Mouse (Mus musculus) MEL (cell line): Measurements from ENCODE around the gene Gpc1. TPM values are rescaled to one million over a fixed set of nuclear protein-coding genes. Genes with fewer than 3 reads are reported as not detected.

Experiments used
- DNase-seq: peaks from one replicate; pipeline ENCODE4 v3.0.0; 2011; ENCODE audit warnings: low read depth, low spot score
- H3K27ac ChIP-seq: 2 replicates; pipeline ENCODE4 v1.5.1; 2012; ENCODE audit warnings: low read depth, mild to moderate bottlenecking, control low read depth, low read length, moderate library complexity; ENCODE audit not compliant: control insufficient read depth
- H3K27me3 ChIP-seq, 2 experiments: fragments of 150-350 bp in 1 of 2; sonication (generic) in 1 of 2; 2 replicates each; pipeline ENCODE4 v1.6.1; 2012; ENCODE audit warnings: low read length in 2 of 2, mild to moderate bottlenecking in 2 of 2, improper control_type of control experiment in 1 of 2, moderate library complexity in 1 of 2; ENCODE audit not compliant: insufficient read depth in 2 of 2, control insufficient read depth in 1 of 2
- H3K36me3 ChIP-seq, 2 experiments: 2 replicates each; pipeline ENCODE4 v1.6.1; 2012 to 2014; ENCODE audit warnings: low read length in 2 of 2, improper control_type of control experiment in 1 of 2, inconsistent platforms in 1 of 2, mild to moderate bottlenecking in 1 of 2; ENCODE audit not compliant: insufficient read depth in 2 of 2, control insufficient read depth in 1 of 2
- H3K4me1 ChIP-seq, 2 experiments: fragments of 150-350 bp in 1 of 2; sonication (generic) in 1 of 2; 2 replicates each; pipeline ENCODE4 v1.6.1; 2012; ENCODE audit warnings: low read length in 2 of 2, improper control_type of control experiment in 1 of 2, mild to moderate bottlenecking in 1 of 2; ENCODE audit not compliant: insufficient read depth in 2 of 2, control insufficient read depth in 1 of 2
- H3K4me3 ChIP-seq, 2 experiments: fragments of 150-350 bp in 1 of 2; sonication (generic) in 1 of 2; 2 replicates each; pipeline ENCODE4 v1.5.1; 2012; ENCODE audit warnings: low read depth in 2 of 2, low read length in 2 of 2, mild to moderate bottlenecking in 2 of 2, moderate library complexity in 2 of 2, control low read depth in 1 of 2, improper control_type of control experiment in 1 of 2; ENCODE audit not compliant: control insufficient read depth in 1 of 2, insufficient read depth in 1 of 2
- H3K79me2 ChIP-seq: 2 replicates; pipeline ENCODE4 v1.6.1; 2012; ENCODE audit warnings: mild to moderate bottlenecking, low read length, moderate library complexity; ENCODE audit not compliant: control insufficient read depth, poor library complexity, insufficient read depth
- H3K9ac ChIP-seq: 2 replicates; pipeline ENCODE4 v1.6.1; 2012; ENCODE audit warnings: low read depth, mild to moderate bottlenecking, control low read depth, low read length, moderate library complexity; ENCODE audit not compliant: control insufficient read depth, poor library complexity, severe bottlenecking
- H3K9me3 ChIP-seq: fragments of 150-350 bp; sonication (generic); replicated peaks from 2 replicates; pipeline ENCODE4 v1.6.1; 2012; ENCODE audit warnings: mild to moderate bottlenecking, low read length, improper control_type of control experiment, moderate library complexity; ENCODE audit not compliant: insufficient read depth
- CHD1 ChIP-seq: IDR thresholded peaks from 2 replicates; pipeline ENCODE4 v1.6.1; 2012; ENCODE audit warnings: low read depth, mild to moderate bottlenecking, inconsistent platforms, low read length, improper control_type of control experiment
- CHD2 ChIP-seq: IDR thresholded peaks from 2 replicates; pipeline ENCODE4 v1.6.1; 2011; ENCODE audit warnings: low read length, improper control_type of control experiment
- E2F4 ChIP-seq: IDR thresholded peaks from 2 replicates; pipeline ENCODE4 v1.6.1; 2011; ENCODE audit warnings: low read depth, low read length, improper control_type of control experiment, borderline replicate concordance
- GATA1 ChIP-seq: IDR thresholded peaks from 2 replicates; pipeline ENCODE4 v1.6.1; 2011; ENCODE audit warnings: low read depth, low read length, improper control_type of control experiment
- HCFC1 ChIP-seq: IDR thresholded peaks from 2 replicates; pipeline ENCODE4 v1.6.1; 2012; ENCODE audit warnings: low read depth, mild to moderate bottlenecking, inconsistent platforms, low read length, improper control_type of control experiment, moderate library complexity
- JUND ChIP-seq: IDR thresholded peaks from 2 replicates; pipeline ENCODE4 v1.6.1; 2011; ENCODE audit warnings: low read depth, mild to moderate bottlenecking, improper control_type of control experiment, low read length
- MEF2A ChIP-seq: IDR thresholded peaks from 2 replicates; pipeline ENCODE4 v1.6.1; 2014; ENCODE audit warnings: low read depth, mild to moderate bottlenecking, inconsistent platforms, low read length, improper control_type of control experiment; ENCODE audit not compliant: poor library complexity, insufficient replicate concordance, severe bottlenecking; ENCODE audit errors: extremely low read depth
- MXI1 ChIP-seq: IDR thresholded peaks from 2 replicates; pipeline ENCODE4 v1.6.1; 2011; ENCODE audit warnings: mild to moderate bottlenecking, low read depth, low read length, improper control_type of control experiment
- MYC ChIP-seq: IDR thresholded peaks from 2 replicates; pipeline ENCODE4 v1.6.1; 2011; ENCODE audit warnings: low read depth, mild to moderate bottlenecking, low read length, improper control_type of control experiment, moderate library complexity
- POLR2A ChIP-seq, 2 experiments: IDR thresholded peaks; 2 replicates each; pipeline ENCODE4 v1.6.1; 2011 to 2012; ENCODE audit warnings: low read length in 2 of 2, mild to moderate bottlenecking in 2 of 2, control low read depth in 1 of 2, improper control_type of control experiment in 1 of 2, low read depth in 1 of 2, moderate library complexity in 1 of 2; ENCODE audit not compliant: control insufficient read depth in 1 of 2, insufficient read depth in 1 of 2, poor library complexity in 1 of 2
- TAL1 ChIP-seq: IDR thresholded peaks from 2 replicates; pipeline ENCODE4 v1.6.1; 2012; ENCODE audit warnings: mild to moderate bottlenecking, inconsistent platforms, low read length, moderate library complexity, mixed read lengths
- UBTF ChIP-seq: IDR thresholded peaks from 2 replicates; pipeline ENCODE4 v1.6.1; 2012; ENCODE audit warnings: low read depth, mild to moderate bottlenecking, inconsistent platforms, low read length, improper control_type of control experiment, moderate library complexity, borderline replicate concordance; ENCODE audit not compliant: insufficient read depth
- USF1 ChIP-seq: IDR thresholded peaks from 2 replicates; pipeline ENCODE4 v1.6.1; 2014; ENCODE audit warnings: low read depth, mild to moderate bottlenecking, inconsistent platforms, low read length, improper control_type of control experiment, moderate library complexity
- ZKSCAN1 ChIP-seq: IDR thresholded peaks from 2 replicates; pipeline ENCODE4 v1.6.1; 2012; ENCODE audit warnings: low read depth, mild to moderate bottlenecking, inconsistent platforms, low read length, improper control_type of control experiment, moderate library complexity
- ZNF384 ChIP-seq: IDR thresholded peaks from 2 replicates; pipeline ENCODE4 v1.6.1; 2012; ENCODE audit warnings: low read depth, mild to moderate bottlenecking, inconsistent platforms, low read length, improper control_type of control experiment
- polyA plus RNA-seq, 2 experiments: library from polyadenylated mRNA; stranded (reverse) in 1 of 2; unstranded in 1 of 2; fragments of >175 nt in 1 of 2; fragments of >200 nt in 1 of 2; gene quantifications; 2 replicates each; pipeline versions ENCODE4 v1.2.1 to v1.2.4; 2012; ENCODE audit warnings: low replicate concordance in 2 of 2, low read depth in 1 of 2; ENCODE audit not compliant: insufficient read length in 2 of 2, insufficient read depth in 1 of 2, missing spikeins in 1 of 2
- total RNA-seq: library from RNA; depleted of rRNA; stranded (reverse); fragments of 300-350 nt; gene quantifications from 2 replicates; pipeline ENCODE4 v1.2.3, GENCODE M21; 2012

Gpc1 gene
- total and polyA plus RNA-seq, 3 experiments = 0.23 to 3.6 TPM; not detected in 1

- Histone ChIP-seq H3K9ac (no peak overlapping the region), H3K36me3 (no peaks in the 10 kb centered on the region), H3K4me3 (no peak overlapping the region), H3K79me2 (no peaks in the 10 kb centered on the region), H3K4me1 (no peaks in the 10 kb centered on the region), H3K27ac (no peak overlapping the region), H3K27me3 (no peaks in the 10 kb centered on the region), H3K9me3 (no peaks in the 10 kb centered on the region)
- no peak for DNase-seq
- no peak for TF ChIP-seq MXI1
- TF ChIP-seq MEF2A = no peak
- no peak for TF ChIP-seq POLR2A (IDR thresholded peaks at IDR 0.05; ENCODE audit: control insufficient read depth in 1 of 2, insufficient read depth in 1 of 2, low read depth in 1 of 2, low read length in 2 of 2, poor library complexity in 1 of 2)
- no peak for TF ChIP-seq JUND
- no peak for TF ChIP-seq GATA1
- TF ChIP-seq MYC = no peak
- TF ChIP-seq ZKSCAN1 = no peak
- no peak for TF ChIP-seq TAL1
- no peak for TF ChIP-seq ZNF384
Observed at GRCm38 (mm10) chr1:92888901-92889655, 57.6 kb downstream of the Gpc1 start.

- Histone ChIP-seq H3K27ac (no peak overlapping the region), H3K9ac (no peak overlapping the region), H3K79me2 (no peaks in the 10 kb centered on the region)
- TF ChIP-seq MYC (no peak), CHD1 (no peak), GATA1 (no peak), HCFC1 (no peak), USF1 (no peak), UBTF (no peak), MXI1 (no peak), CHD2 (no peak)
- TF ChIP-seq, all 39 proteins: peak for 0
- no peak for DNase-seq
- no peak overlapping the region for H3K4me3 ChIP-seq
- no peaks in the 10 kb centered on the region for H3K36me3 ChIP-seq
- H3K9me3 ChIP-seq = no peaks in the 10 kb centered on the region
- H3K4me1 ChIP-seq = no peaks in the 10 kb centered on the region
- H3K27me3 ChIP-seq = peaks cover 0 to 5% of the 10 kb centered on the region in 2 experiments; a peak in 2 of 4 replicates
Observed at GRCm38 (mm10) chr1:92892791-92893190, 61.3 kb downstream of the Gpc1 start.

- no peaks in the 10 kb centered on the region for H3K36me3 ChIP-seq
- no peak for DNase-seq
- TF ChIP-seq E2F4 = no peak
- TF ChIP-seq, all 39 proteins: peak for 0
- peaks cover 7 to 8% of the 10 kb centered on the region in 2 experiments for H3K27me3 ChIP-seq
- H3K9me3 ChIP-seq = no peaks in the 10 kb centered on the region
- no peak overlapping the region for H3K27ac ChIP-seq
- no peak overlapping the region for H3K9ac ChIP-seq
- no peaks in the 10 kb centered on the region for H3K4me1 ChIP-seq
- H3K4me3 ChIP-seq = no peak overlapping the region
- H3K79me2 ChIP-seq = no peaks in the 10 kb centered on the region
Observed at GRCm38 (mm10) chr1:92893896-92894295, 62.5 kb downstream of the Gpc1 start.
